Mouse (Mus musculus): Measurements from ENCODE around the gene Cfap97d1. TPM values are rescaled to one million over a fixed set of nuclear protein-coding genes. Genes with fewer than 3 reads are reported as not detected.

The Cfap97d1 gene
- total RNA-seq, 2 experiments from 2014 or later: not detected

DNA sequence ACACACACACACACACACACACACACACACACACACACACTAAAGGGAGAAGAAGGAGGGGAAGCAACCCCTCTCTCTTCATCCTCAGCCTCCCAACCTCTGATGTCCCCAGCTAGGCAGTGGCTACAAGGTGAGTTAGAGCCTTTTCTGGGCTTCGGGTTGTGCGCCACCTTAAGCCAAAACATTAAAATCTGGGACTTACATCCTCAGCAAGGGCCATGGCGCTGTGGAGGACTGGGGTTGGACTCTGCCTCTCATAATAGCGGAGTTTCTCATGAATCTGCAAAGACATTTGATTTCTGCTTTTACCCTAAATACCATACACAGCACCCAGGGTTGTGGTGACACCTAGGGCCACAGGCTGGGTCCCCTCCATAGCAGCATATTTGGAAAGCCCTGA lies 40.8 kb downstream of the Cfap97d1 start:
- Histone ChIP-seq H3K27ac (peak overlapping the region; percentile 92; the same call in 1 of the 2 replicates), H3K4me3 (peak overlapping the region; percentile 81)
- TF ChIP-seq CTCF (conservative IDR thresholded peaks at IDR 0.05): no peak

GRCm38 (mm10) chr11:102025354-102025753 lies 41.3 kb downstream of the Cfap97d1 start:
- H3K27ac ChIP-seq: peak overlapping the region; percentile 92
- DNase-seq (ENCODE audit: low spot score in 2 of 2): no peak
- TF ChIP-seq CTCF (conservative IDR thresholded peaks at IDR 0.05): no peak
- H3K4me3 ChIP-seq: peak overlapping the region; percentile 81

More for the DNA sequence above, 40.8 kb downstream of the Cfap97d1 start:
- no peak for DNase-seq (ENCODE audit: low spot score in 2 of 2)

DNA sequence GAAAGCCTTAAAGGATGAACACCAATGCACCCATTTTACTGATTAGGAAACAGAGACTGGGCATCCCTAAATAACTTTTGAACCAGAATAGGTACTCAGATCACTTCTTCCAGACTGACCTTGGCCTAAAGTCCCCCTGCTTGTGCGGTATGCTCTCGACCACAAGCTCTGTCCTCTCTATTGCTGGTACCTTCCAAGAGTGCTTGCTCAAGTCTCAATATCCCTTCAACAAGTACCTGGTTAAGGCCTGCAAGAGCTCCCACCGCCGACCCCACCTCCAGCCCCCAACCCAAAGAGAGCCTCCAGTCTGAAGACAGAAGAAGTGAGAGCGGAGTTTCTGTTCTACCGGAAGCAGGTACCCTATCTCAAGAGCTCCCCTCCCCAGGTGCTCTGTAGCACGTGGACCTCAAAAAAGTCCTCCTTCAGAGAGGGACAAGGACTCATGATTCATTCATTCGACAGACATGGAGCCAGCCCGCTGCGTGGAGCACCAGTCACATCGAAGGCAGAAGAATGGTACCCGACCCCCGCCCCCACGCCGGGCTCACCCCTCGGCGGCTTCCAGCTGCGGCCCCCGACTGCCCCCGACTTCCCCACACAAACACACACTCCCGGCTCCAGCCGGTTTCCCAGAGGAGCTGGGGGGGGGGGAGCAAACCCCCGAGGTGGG lies 42.0 kb downstream of the Cfap97d1 start:
- DNase-seq (ENCODE audit: low spot score in 2 of 2): no peak
- peak overlapping the region; percentile 81 for H3K4me3 ChIP-seq
- peak overlapping the region; percentile 92 for H3K27ac ChIP-seq
- TF ChIP-seq CTCF (conservative IDR thresholded peaks at IDR 0.05): no peak

- DNase-seq (ENCODE audit: low spot score in 2 of 2): peak; percentile 44 to 60
- TF ChIP-seq CTCF (conservative IDR thresholded peaks at IDR 0.05): no peak
- peak overlapping the region; percentile 81 for H3K4me3 ChIP-seq
- peak overlapping the region; percentile 92 for H3K27ac ChIP-seq
Measured at GRCm38 (mm10) chr11:102026694-102027360, 42.7 kb downstream of the Cfap97d1 start.

GRCm38 (mm10) chr11:102027361-102028017 lies 43.4 kb downstream of the Cfap97d1 start:
- no peak for DNase-seq (ENCODE audit: low spot score in 2 of 2)
- Histone ChIP-seq H3K4me3 (peak overlapping the region; percentile 81), H3K27ac (peak overlapping the region; percentile 92)
- TF ChIP-seq CTCF (conservative IDR thresholded peaks at IDR 0.05): 0 out of 2 replicates have a peak, but pooled peaks have one; percentile 6

DNA sequence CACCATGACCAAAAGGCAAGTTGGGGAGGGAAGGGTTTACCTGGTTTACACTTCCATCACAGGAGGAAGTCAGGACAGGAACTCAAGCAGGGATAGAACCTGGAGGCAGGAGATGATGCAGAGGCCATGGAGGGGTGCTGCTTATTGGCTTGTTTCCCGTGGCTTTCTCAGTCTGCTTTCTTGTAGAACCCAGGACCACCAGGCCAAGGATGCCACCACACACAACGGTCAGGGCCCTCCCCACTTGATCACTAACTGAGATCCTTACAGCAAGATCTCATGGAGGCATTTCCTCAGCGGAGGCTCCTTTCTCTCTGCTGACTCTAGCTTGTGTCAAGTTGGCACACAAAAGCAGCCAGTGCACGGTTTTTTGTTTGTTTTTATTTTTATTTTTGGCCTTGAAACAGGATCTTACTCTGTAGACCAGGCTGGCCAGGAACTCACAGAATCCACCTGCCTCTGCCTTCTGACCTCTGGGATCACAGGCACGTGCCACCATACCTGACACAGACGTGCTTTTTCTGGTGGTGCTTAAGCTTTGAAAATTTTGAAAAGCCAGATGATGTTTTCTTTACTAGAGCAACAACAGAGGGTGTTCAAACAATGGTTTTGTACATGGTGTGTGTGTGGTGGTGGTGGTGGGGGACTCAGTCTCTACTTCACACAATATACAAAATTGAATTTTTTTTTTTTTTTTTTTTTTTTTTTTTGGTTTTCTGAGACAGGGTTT lies 44.2 kb downstream of the Cfap97d1 start, which contains the start of gene Mpp3:
TSS of gene Mpp3 (minus strand) at position 375 of the 730 bp plus-strand sequence.
- Histone ChIP-seq H3K4me3 (peak within 1 kb of the TSS; percentile 81), H3K27ac (peak within 1 kb of the TSS; percentile 92)
- TF ChIP-seq CTCF (conservative IDR thresholded peaks at IDR 0.05): no peak
- no peak for DNase-seq (ENCODE audit: low spot score in 2 of 2)

GRCm38 (mm10) chr11:102029304-102029703 lies 45.2 kb downstream of the Cfap97d1 start:
- Histone ChIP-seq H3K4me3 (no peak overlapping the region), H3K27ac (peak overlapping the region; percentile 10; the same call in 1 of the 2 replicates)
- no peak for TF ChIP-seq CTCF (conservative IDR thresholded peaks at IDR 0.05)
- DNase-seq (ENCODE audit: low spot score in 2 of 2): no peak

GRCm38 (mm10) chr11:102029966-102030365 lies 45.9 kb downstream of the Cfap97d1 start:
- no peak for DNase-seq (ENCODE audit: low spot score in 2 of 2)
- Histone ChIP-seq H3K27ac (no peak overlapping the region), H3K4me3 (no peak overlapping the region)
- no peak for TF ChIP-seq CTCF (conservative IDR thresholded peaks at IDR 0.05)

DNA sequence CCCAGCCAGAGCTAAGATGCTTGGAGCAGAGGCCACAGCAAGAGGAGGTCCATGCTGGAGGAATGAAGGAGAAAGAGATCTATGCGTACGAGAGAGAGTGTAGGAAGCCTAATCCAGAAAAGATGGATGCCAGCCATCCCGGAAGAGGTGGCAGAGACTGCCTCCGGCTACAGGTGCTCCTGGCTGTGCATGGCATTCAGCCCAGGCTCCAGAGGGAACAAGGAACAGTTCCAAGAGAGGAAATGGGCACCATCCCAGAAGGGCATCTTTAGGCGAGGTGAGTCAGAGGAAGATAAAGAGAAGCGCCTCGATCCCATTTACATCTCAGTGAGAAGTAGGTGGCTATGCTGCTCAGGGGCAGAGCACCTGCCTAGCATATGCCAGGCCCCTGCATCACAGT lies 47.1 kb downstream of the Cfap97d1 start:
- H3K4me3 ChIP-seq: no peak overlapping the region
- peak overlapping the region; percentile 41; the same call in 1 of the 2 replicates for H3K27ac ChIP-seq
- DNase-seq (ENCODE audit: low spot score in 2 of 2): no peak
- no peak for TF ChIP-seq CTCF (conservative IDR thresholded peaks at IDR 0.05)

DNA sequence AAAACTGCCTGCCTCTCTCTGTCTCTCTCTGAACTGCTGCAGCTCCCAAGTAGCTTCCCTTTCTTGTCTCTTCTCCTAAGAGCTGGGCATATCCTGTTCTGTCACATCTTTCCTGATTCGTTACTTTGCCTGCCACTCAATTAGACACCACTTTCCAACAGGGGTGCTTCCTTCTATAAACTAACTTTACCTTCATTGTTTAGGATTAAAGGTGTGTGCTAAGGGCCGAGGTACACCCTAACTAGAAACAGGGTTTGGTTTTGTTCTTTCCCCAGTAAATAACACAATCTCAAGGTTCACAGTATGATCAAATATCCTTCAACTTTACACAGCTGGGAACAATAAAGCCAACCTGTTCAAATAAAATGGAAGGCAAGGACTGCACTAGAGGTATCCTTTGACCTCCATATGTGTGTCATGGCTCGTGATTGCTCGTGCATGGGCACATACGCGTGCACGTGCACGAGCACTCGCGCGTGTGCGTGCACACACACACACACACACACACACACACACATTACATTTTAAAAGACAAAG lies 49.0 kb downstream of the Cfap97d1 start:
- no peak for DNase-seq (ENCODE audit: low spot score in 2 of 2)
- TF ChIP-seq CTCF (conservative IDR thresholded peaks at IDR 0.05): no peak
- H3K4me3 ChIP-seq: no peak overlapping the region
- H3K27ac ChIP-seq: no peak overlapping the region

GRCm38 (mm10) chr11:102034887-102035286 lies 50.8 kb downstream of the Cfap97d1 start:
- Histone ChIP-seq H3K4me3 (peak overlapping the region; percentile 14; the same call in 1 of the 2 replicates), H3K27ac (peak overlapping the region; percentile 67)

GRCm38 (mm10) chr11:102035456-102035960 lies 51.4 kb downstream of the Cfap97d1 start:
- no peak overlapping the region for H3K4me3 ChIP-seq
- no peak for TF ChIP-seq CTCF (conservative IDR thresholded peaks at IDR 0.05)
- peak overlapping the region; percentile 67 for H3K27ac ChIP-seq
- no peak for DNase-seq (ENCODE audit: low spot score in 2 of 2)

More at GRCm38 (mm10) chr11:102034887-102035286, 50.8 kb downstream of the Cfap97d1 start:
- no peak for TF ChIP-seq CTCF (conservative IDR thresholded peaks at IDR 0.05)
- DNase-seq (ENCODE audit: low spot score in 2 of 2): peak; percentile 54 to 66

Data from layer of hippocampus, adult 2 months (tissue).